Mouse (Mus musculus) heart, postnatal 0 days (tissue): ENCODE data around the gene Tgds.

ENCODE experiments used
- CTCF ChIP-seq: IDR thresholded peaks from 2 replicates; pipeline ENCODE4 v1.5.1; 2016; ENCODE audit warnings: antibody characterized with exemption, control low read depth, low read depth
- EP300 ChIP-seq: IDR thresholded peaks from 2 replicates; pipeline ENCODE4 v1.6.1; 2016; ENCODE audit warnings: antibody characterized with exemption, low read depth

DNA sequence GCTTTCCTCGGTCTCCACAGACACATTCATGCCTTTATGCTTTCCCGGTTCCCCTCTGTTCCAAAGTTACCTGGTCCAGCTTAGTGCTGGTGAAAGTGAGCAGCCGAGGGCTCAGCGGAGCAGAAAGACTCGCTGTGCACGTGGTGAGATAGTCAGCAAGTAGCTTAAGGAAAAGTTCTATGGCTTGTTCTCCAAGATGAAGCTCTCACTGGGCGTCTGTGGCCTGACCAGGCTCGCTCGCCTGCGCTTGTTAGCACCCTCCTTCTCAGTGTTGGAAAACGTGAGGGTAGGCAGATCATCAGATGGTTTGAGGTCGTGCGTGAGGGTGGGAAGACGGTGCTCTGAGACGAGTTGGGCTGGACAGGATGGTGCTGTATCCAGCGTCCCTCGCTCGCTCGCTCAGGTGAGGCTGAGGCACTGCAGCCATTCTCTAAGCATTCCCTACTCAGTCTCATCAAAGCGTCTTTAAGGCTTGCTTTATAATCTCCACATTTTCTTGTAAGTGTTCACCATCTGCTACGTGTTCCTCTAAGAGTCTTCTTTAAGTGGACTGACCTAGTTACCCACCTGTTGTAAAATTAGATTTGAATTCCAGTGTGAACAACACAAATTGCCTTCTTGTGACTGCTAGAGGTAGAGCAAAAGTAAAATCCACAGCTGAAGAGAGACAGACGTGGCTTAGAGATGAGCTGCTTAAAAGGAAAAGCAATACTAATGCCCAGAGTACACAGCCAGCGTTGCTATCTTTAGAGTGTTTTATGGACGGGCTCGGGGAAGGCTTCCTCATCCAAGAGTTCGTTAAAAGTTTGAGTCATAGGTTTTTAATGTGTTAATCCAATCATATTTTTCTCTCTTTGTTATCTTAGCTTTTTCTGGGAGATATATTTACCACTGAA lies 18.3 kb upstream of the Tgds start:
- no peak for TF ChIP-seq CTCF
- TF ChIP-seq EP300 = no peak
